Mouse (Mus musculus): ENCODE measurements around the gene Gm20422.

Gene Gm20422

GRCm38 (mm10) chr8:69774503-69775148 is at the start of gene Gm20422:
TSS of gene Gm20422 (minus strand) at chr8:69774886.
- Histone ChIP-seq H3K36me3 (ENCODE audit: insufficient read depth, low read length) (peaks cover 23% of the 10 kb centered on the region), H3K4me3 (replicated peaks; ENCODE audit: low read length) (peak within 1 kb of the TSS; percentile 94), H3K4me1 (replicated peaks; ENCODE audit: low read depth, low read length) (peaks cover 44% of the 10 kb centered on the region), H3K27me3 (ENCODE audit: insufficient read depth, low read length) (no peaks in the 10 kb centered on the region), H3K9me3 (ENCODE audit: low read length) (no peaks in the 10 kb centered on the region)
- TF ChIP-seq NANOG (IDR thresholded peaks at IDR 0.05; ENCODE audit: borderline replicate concordance, low read length) (no peak), POU5F1 (IDR thresholded peaks at IDR 0.05; ENCODE audit: borderline replicate concordance, low read length) (no peak), CTCF (conservative IDR thresholded peaks at IDR 0.05; ENCODE audit: low read length) (no peak)

- TF ChIP-seq NANOG (IDR thresholded peaks at IDR 0.05; ENCODE audit: borderline replicate concordance, low read length) (no peak), POU5F1 (IDR thresholded peaks at IDR 0.05; ENCODE audit: borderline replicate concordance, low read length) (no peak), CTCF (conservative IDR thresholded peaks at IDR 0.05; ENCODE audit: low read length) (no peak)
- H3K9me3 ChIP-seq (ENCODE audit: low read length), result no peaks in the 10 kb centered on the region
- peaks cover 30% of the 10 kb centered on the region for H3K27me3 ChIP-seq (ENCODE audit: insufficient read depth, low read length)
- peak within 1 kb of the TSS; percentile 83 for H3K4me3 ChIP-seq (replicated peaks; ENCODE audit: low read length)
- peaks cover 37% of the 10 kb centered on the region for H3K36me3 ChIP-seq (ENCODE audit: insufficient read depth, low read length)
- H3K4me1 ChIP-seq (replicated peaks; ENCODE audit: low read depth, low read length), result peaks cover 62% of the 10 kb centered on the region
Measured at GRCm38 (mm10) chr8:69822386-69823191, 47.9 kb upstream of the Gm20422 start, which contains the start of gene Lpar2. TSS of gene Lpar2 (plus strand) at chr8:69822429.

- Histone ChIP-seq H3K27me3 (ENCODE audit: insufficient read depth, low read length) (peaks cover 30% of the 10 kb centered on the region), H3K4me1 (replicated peaks; ENCODE audit: low read depth, low read length) (peaks cover 60% of the 10 kb centered on the region), H3K9me3 (ENCODE audit: low read length) (no peaks in the 10 kb centered on the region), H3K4me3 (replicated peaks; ENCODE audit: low read length) (peak overlapping the region; percentile 83), H3K36me3 (ENCODE audit: insufficient read depth, low read length) (peaks cover 31% of the 10 kb centered on the region)
- TF ChIP-seq POU5F1 (IDR thresholded peaks at IDR 0.05; ENCODE audit: borderline replicate concordance, low read length) (no peak), CTCF (conservative IDR thresholded peaks at IDR 0.05; ENCODE audit: low read length) (no peak), NANOG (IDR thresholded peaks at IDR 0.05; ENCODE audit: borderline replicate concordance, low read length) (no peak)
Measured at GRCm38 (mm10) chr8:69821971-69822385, 47.3 kb upstream of the Gm20422 start.

- Histone ChIP-seq H3K36me3 (ENCODE audit: insufficient read depth, low read length) (peaks cover 24% of the 10 kb centered on the region), H3K4me1 (replicated peaks; ENCODE audit: low read depth, low read length) (peaks cover 58% of the 10 kb centered on the region), H3K4me3 (replicated peaks; ENCODE audit: low read length) (peak overlapping the region; percentile 83; the same call in 1 of the 2 replicates), H3K27me3 (ENCODE audit: insufficient read depth, low read length) (peaks cover 30% of the 10 kb centered on the region), H3K9me3 (ENCODE audit: low read length) (no peaks in the 10 kb centered on the region)
- no peak for TF ChIP-seq POU5F1 (IDR thresholded peaks at IDR 0.05; ENCODE audit: borderline replicate concordance, low read length)
- TF ChIP-seq NANOG (IDR thresholded peaks at IDR 0.05; ENCODE audit: borderline replicate concordance, low read length), result no peak
- no peak for TF ChIP-seq CTCF (conservative IDR thresholded peaks at IDR 0.05; ENCODE audit: low read length)
Measured at GRCm38 (mm10) chr8:69820466-69820865, 45.8 kb upstream of the Gm20422 start.

GRCm38 (mm10) chr8:69815396-69815795 is 40.7 kb upstream of the Gm20422 start:
- no peak for TF ChIP-seq POU5F1 (IDR thresholded peaks at IDR 0.05; ENCODE audit: borderline replicate concordance, low read length)
- no peak for TF ChIP-seq CTCF (conservative IDR thresholded peaks at IDR 0.05; ENCODE audit: low read length)
- TF ChIP-seq NANOG (IDR thresholded peaks at IDR 0.05; ENCODE audit: borderline replicate concordance, low read length), result no peak
- H3K9me3 ChIP-seq (ENCODE audit: low read length), result no peaks in the 10 kb centered on the region
- H3K4me1 ChIP-seq (replicated peaks; ENCODE audit: low read depth, low read length), result peaks cover 37% of the 10 kb centered on the region
- H3K36me3 ChIP-seq (ENCODE audit: insufficient read depth, low read length), result peaks cover 6% of the 10 kb centered on the region
- no peak overlapping the region for H3K4me3 ChIP-seq (replicated peaks; ENCODE audit: low read length)
- peaks cover 22% of the 10 kb centered on the region for H3K27me3 ChIP-seq (ENCODE audit: insufficient read depth, low read length)

DNA sequence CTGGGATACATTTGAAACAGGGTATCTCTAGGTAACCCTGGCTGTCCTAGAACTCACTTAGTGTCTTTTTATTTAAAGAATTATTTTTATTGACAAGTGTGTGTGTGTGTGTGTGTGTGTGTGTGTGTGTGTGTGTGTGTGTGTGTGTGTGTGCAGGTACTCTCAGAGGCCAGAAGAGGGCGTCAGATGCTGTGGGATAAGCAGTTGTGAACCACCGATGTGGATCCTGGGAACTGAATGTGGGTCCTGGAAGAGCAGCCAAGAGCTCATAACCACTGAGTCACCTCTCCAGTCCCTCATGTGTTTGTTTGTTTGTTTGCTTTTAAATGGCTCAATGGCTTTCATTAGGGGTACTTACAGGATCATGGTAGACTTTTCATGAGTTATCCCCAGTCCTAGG is 40.2 kb upstream of the Gm20422 start:
- Histone ChIP-seq H3K4me3 (replicated peaks; ENCODE audit: low read length) (no peak overlapping the region), H3K4me1 (replicated peaks; ENCODE audit: low read depth, low read length) (peaks cover 34% of the 10 kb centered on the region), H3K27me3 (ENCODE audit: insufficient read depth, low read length) (peaks cover 22% of the 10 kb centered on the region), H3K9me3 (ENCODE audit: low read length) (no peaks in the 10 kb centered on the region), H3K36me3 (ENCODE audit: insufficient read depth, low read length) (peaks cover 6% of the 10 kb centered on the region)
- TF ChIP-seq CTCF (conservative IDR thresholded peaks at IDR 0.05; ENCODE audit: low read length) (peak; percentile 22; the same call in 1 of the 2 replicates), POU5F1 (IDR thresholded peaks at IDR 0.05; ENCODE audit: borderline replicate concordance, low read length) (no peak), NANOG (IDR thresholded peaks at IDR 0.05; ENCODE audit: borderline replicate concordance, low read length) (no peak)

DNA sequence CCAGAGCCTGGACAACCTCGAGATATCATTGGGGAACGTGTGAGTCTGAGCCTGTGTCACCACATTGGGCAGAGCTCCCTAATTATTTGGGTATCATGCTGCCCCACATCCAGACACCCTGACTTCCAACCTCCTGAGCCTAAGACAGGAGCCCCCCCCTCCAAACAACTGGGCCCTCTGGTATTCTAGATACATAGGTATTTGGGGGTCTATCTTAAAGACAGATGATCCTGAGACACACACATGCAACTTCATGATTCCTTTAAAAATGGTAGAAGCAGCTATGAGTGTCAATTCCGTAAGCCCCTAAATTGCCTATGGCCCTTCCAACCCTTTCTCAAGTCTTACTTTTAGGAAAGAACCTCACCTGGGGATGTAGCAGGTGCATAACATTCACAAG is 35.1 kb upstream of the Gm20422 start:
- no peak for TF ChIP-seq CTCF (conservative IDR thresholded peaks at IDR 0.05; ENCODE audit: low read length)
- TF ChIP-seq NANOG (IDR thresholded peaks at IDR 0.05; ENCODE audit: borderline replicate concordance, low read length), result no peak
- no peak for TF ChIP-seq POU5F1 (IDR thresholded peaks at IDR 0.05; ENCODE audit: borderline replicate concordance, low read length)
- H3K4me1 ChIP-seq (replicated peaks; ENCODE audit: low read depth, low read length), result peaks cover 56% of the 10 kb centered on the region
- H3K4me3 ChIP-seq (replicated peaks; ENCODE audit: low read length), result no peak overlapping the region
- no peaks in the 10 kb centered on the region for H3K9me3 ChIP-seq (ENCODE audit: low read length)
- peaks cover 36% of the 10 kb centered on the region for H3K36me3 ChIP-seq (ENCODE audit: insufficient read depth, low read length)
- peaks cover 21% of the 10 kb centered on the region for H3K27me3 ChIP-seq (ENCODE audit: insufficient read depth, low read length)

DNA sequence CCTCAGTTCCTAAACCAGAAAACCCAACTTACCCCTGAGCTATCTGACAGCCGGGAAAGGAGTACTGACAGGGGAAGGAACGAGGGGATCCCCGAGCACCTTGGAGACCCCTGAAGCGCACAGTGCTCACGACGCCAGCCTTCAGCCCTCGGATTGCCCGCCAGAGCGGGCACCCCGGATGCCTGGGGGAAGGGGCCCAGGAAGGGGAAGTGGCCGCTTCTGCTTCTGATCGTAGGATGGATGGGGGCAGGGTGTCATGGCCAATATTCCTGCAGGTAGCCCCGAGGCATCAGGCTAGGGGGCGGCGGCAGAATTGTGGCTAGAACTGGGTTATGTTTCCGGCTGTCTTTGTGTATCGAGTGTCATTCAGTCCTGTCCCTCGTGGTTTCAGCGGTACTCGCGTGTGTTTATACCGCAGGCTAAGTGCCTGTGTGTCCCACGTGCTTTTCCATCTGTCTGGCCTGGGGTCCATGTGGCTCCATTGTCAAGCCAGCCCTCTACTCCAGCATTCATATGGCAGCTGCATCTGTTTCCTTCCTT is 34.2 kb upstream of the Gm20422 start:
- H3K9me3 ChIP-seq (ENCODE audit: low read length), result no peaks in the 10 kb centered on the region
- H3K4me3 ChIP-seq (replicated peaks; ENCODE audit: low read length), result peak overlapping the region; percentile 77
- TF ChIP-seq POU5F1 (IDR thresholded peaks at IDR 0.05; ENCODE audit: borderline replicate concordance, low read length) (no peak), CTCF (conservative IDR thresholded peaks at IDR 0.05; ENCODE audit: low read length) (no peak)
- H3K4me1 ChIP-seq (replicated peaks; ENCODE audit: low read depth, low read length), result peaks cover 49% of the 10 kb centered on the region
- peaks cover 45% of the 10 kb centered on the region for H3K36me3 ChIP-seq (ENCODE audit: insufficient read depth, low read length)
- peaks cover 21% of the 10 kb centered on the region for H3K27me3 ChIP-seq (ENCODE audit: insufficient read depth, low read length)
